Mouse (Mus musculus): ENCODE results near the gene Mup18. TPM values are rescaled to one million over a fixed set of nuclear protein-coding genes. Genes with fewer than 3 reads are reported as not detected.

The Mup18 gene
- not detected in 2 replicates for polyA plus RNA-seq (2012; rRNA removed)

DNA sequence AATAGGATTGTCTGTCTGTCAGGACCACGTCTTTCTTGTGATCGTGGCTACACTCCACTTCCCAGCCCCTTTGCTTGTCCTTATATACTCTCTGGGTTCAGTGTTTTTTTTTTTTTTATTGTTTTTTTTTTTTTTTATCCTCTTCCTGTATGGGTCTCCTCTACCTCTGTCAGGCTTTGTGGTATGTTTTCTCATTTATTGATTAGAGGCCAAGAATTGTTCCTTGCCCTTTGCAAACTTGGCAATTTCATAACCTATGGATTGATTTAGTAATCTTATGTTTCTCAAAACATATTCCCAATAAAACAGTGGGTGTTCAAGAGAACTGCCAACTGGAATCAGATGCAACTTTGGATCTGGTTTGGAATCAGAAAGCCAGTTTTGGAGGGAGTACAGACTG lies at the start of gene Mup18:
Mup18 (minus strand) TSS at position 101 of the 400 bp plus-strand sequence.

Other genes starting within 250 kb of the Mup18 start
- not detected in 2 replicates for gene Mup15, start 234.4 kb downstream of the Mup18 start, polyA plus RNA-seq (2012; rRNA removed)
- not detected in 2 replicates for gene Mup16, start 154.6 kb downstream of the Mup18 start, polyA plus RNA-seq (2012; rRNA removed)
- not detected in 2 replicates for gene Mup17, start 78.3 kb downstream of the Mup18 start, polyA plus RNA-seq (2012; rRNA removed)
- gene Mup19, start 108.1 kb upstream of the Mup18 start, polyA plus RNA-seq (2012; rRNA removed), result not detected in 2 replicates
- gene Mup5, start 161.1 kb upstream of the Mup18 start, polyA plus RNA-seq (2012; rRNA removed), result not detected in 2 replicates